Mouse (Mus musculus): ENCODE measurements around the gene Dlgap1. TPM values are rescaled to one million over a fixed set of nuclear protein-coding genes. Genes with fewer than 3 reads are reported as not detected.

Dlgap1 gene
- polyA plus RNA-seq, 1 experiment from 2014 or later = 3.7 TPM

GRCm38 (mm10) chr17:70491575-70491974 lies 522.7 kb downstream of the Dlgap1 start:
- no peaks in the 10 kb centered on the region for H3K9me3 ChIP-seq (ENCODE audit: control insufficient read depth, low read length)
- no peak for ATAC-seq (ENCODE audit: low read depth)

GRCm38 (mm10) chr17:70494338-70494737 lies 525.5 kb downstream of the Dlgap1 start:
- Histone ChIP-seq H3K9ac (ENCODE audit: low read depth, low read length) (no peak overlapping the region), H3K27me3 (replicated peaks; ENCODE audit: control insufficient read depth, insufficient read depth, low read length) (no peaks in the 10 kb centered on the region), H3K27ac (replicated peaks; ENCODE audit: low read depth, low read length) (no peak overlapping the region), H3K4me2 (ENCODE audit: low read depth, low read length) (no peak overlapping the region), H3K4me1 (ENCODE audit: control insufficient read depth, insufficient read depth, low read length) (no peaks in the 10 kb centered on the region), H3K4me3 (ENCODE audit: low read depth, low read length) (no peak overlapping the region), H3K9me3 (ENCODE audit: control insufficient read depth, low read length) (no peaks in the 10 kb centered on the region), H3K36me3 (ENCODE audit: control insufficient read depth, insufficient read depth, low read length) (no peaks in the 10 kb centered on the region)
- 83% methylated on average over 4 of the region's 4 CpGs for WGBS
- no peak for ATAC-seq (ENCODE audit: low read depth)
- DNase-seq (ENCODE audit: low spot score) = no peak

More at GRCm38 (mm10) chr17:70491575-70491974, 522.7 kb downstream of the Dlgap1 start:
- no peak overlapping the region for H3K27ac ChIP-seq (replicated peaks; ENCODE audit: low read depth, low read length)
- no peaks in the 10 kb centered on the region for H3K27me3 ChIP-seq (replicated peaks; ENCODE audit: control insufficient read depth, insufficient read depth, low read length)
- DNase-seq (ENCODE audit: low spot score) = no peak
- H3K9ac ChIP-seq (ENCODE audit: low read depth, low read length) = no peak overlapping the region
- H3K4me2 ChIP-seq (ENCODE audit: low read depth, low read length) = no peak overlapping the region
- 87% methylated on average over 4 of the region's 4 CpGs for WGBS
- H3K4me3 ChIP-seq (ENCODE audit: low read depth, low read length) = no peak overlapping the region
- no peaks in the 10 kb centered on the region for H3K4me1 ChIP-seq (ENCODE audit: control insufficient read depth, insufficient read depth, low read length)
- no peaks in the 10 kb centered on the region for H3K36me3 ChIP-seq (ENCODE audit: control insufficient read depth, insufficient read depth, low read length)

- ATAC-seq (ENCODE audit: low read depth) = no peak
Measured at GRCm38 (mm10) chr17:70498256-70498655, 529.4 kb downstream of the Dlgap1 start.

DNA sequence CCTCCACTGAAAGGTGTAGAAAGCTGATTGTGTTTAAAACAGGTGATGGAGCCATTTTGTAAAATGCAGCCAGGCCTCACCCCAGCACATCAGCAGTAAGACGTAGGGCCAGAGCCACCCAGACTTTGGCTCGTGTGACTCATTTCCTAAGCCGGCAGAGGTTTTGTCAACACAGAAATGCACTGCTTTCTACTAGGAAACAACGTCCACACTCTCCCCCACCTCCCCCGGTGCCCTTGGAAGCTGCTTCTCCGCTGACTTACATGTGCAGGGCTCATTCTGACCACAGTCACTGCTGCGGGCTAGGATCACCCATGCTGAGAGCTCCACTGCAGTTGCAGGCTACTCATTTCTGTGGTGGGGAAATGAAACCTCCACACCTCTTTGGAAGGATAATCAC lies 533.1 kb downstream of the Dlgap1 start:
- Histone ChIP-seq H3K9ac (ENCODE audit: low read depth, low read length) (no peak overlapping the region), H3K4me2 (ENCODE audit: low read depth, low read length) (no peak overlapping the region), H3K36me3 (ENCODE audit: control insufficient read depth, insufficient read depth, low read length) (no peaks in the 10 kb centered on the region), H3K27ac (replicated peaks; ENCODE audit: low read depth, low read length) (no peak overlapping the region), H3K27me3 (replicated peaks; ENCODE audit: control insufficient read depth, insufficient read depth, low read length) (no peaks in the 10 kb centered on the region), H3K4me3 (ENCODE audit: low read depth, low read length) (no peak overlapping the region), H3K4me1 (ENCODE audit: control insufficient read depth, insufficient read depth, low read length) (no peaks in the 10 kb centered on the region), H3K9me3 (ENCODE audit: control insufficient read depth, low read length) (no peaks in the 10 kb centered on the region)
- 50% methylated on average over 7 of the region's 7 CpGs for WGBS
- DNase-seq (ENCODE audit: low spot score) = no peak
- ATAC-seq (ENCODE audit: low read depth) = no peak

More at GRCm38 (mm10) chr17:70498256-70498655, 529.4 kb downstream of the Dlgap1 start:
- Histone ChIP-seq H3K27me3 (replicated peaks; ENCODE audit: control insufficient read depth, insufficient read depth, low read length) (no peaks in the 10 kb centered on the region), H3K9ac (ENCODE audit: low read depth, low read length) (no peak overlapping the region), H3K4me3 (ENCODE audit: low read depth, low read length) (no peak overlapping the region), H3K9me3 (ENCODE audit: control insufficient read depth, low read length) (no peaks in the 10 kb centered on the region), H3K36me3 (ENCODE audit: control insufficient read depth, insufficient read depth, low read length) (no peaks in the 10 kb centered on the region), H3K27ac (replicated peaks; ENCODE audit: low read depth, low read length) (no peak overlapping the region), H3K4me1 (ENCODE audit: control insufficient read depth, insufficient read depth, low read length) (no peaks in the 10 kb centered on the region), H3K4me2 (ENCODE audit: low read depth, low read length) (no peak overlapping the region)
- WGBS = 70% methylated on average over 6 of the region's 6 CpGs
- DNase-seq (ENCODE audit: low spot score) = no peak

DNA sequence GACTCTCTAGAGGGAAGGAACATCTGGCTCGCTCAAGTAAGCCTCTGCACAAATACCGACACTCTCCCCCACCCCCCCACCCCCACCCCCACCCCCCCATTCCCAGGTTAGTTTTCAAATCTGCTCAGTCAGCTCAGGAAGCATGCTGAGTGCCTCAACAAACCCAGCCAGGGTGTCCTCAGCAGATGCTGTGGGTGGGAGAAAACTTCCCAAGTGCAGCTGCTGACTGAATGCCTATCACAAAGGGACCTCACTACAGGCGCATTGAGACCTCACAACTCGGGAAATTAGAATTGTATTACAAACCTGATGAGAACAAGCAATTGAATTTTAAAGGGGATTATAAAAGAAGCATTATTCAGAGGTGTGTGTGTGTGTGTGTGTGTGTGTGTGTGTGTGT lies 538.9 kb downstream of the Dlgap1 start:
- Histone ChIP-seq H3K27ac (replicated peaks; ENCODE audit: low read depth, low read length) (no peak overlapping the region), H3K9ac (ENCODE audit: low read depth, low read length) (no peak overlapping the region), H3K4me2 (ENCODE audit: low read depth, low read length) (no peak overlapping the region), H3K9me3 (ENCODE audit: control insufficient read depth, low read length) (no peaks in the 10 kb centered on the region), H3K4me1 (ENCODE audit: control insufficient read depth, insufficient read depth, low read length) (no peaks in the 10 kb centered on the region), H3K4me3 (ENCODE audit: low read depth, low read length) (no peak overlapping the region), H3K27me3 (replicated peaks; ENCODE audit: control insufficient read depth, insufficient read depth, low read length) (no peaks in the 10 kb centered on the region), H3K36me3 (ENCODE audit: control insufficient read depth, insufficient read depth, low read length) (no peaks in the 10 kb centered on the region)
- WGBS = 47% methylated on average over 4 of the region's 4 CpGs
- ATAC-seq (ENCODE audit: low read depth) = no peak
- DNase-seq (ENCODE audit: low spot score) = peak; percentile 18

DNA sequence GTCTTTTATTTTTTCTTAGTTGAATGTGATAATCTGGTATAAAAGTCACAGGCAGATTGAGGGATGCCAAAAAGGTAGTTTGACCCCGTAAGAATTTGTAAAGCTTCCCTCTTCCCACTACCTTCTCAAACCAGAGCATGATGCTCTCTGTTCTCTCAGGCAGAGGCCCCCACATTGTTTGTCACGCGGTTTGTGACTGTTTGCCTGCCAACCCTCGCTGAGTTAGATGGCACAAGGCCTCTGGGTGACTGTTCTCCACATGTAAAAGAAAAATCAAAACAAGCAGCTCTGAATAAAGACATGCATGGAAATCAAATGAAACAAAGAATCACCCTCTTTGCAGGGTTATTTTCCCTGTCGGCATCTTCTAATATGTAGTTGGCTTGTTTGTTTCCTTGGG lies 541.6 kb downstream of the Dlgap1 start:
- WGBS = 81% methylated on average over 5 of the region's 5 CpGs
- no peaks in the 10 kb centered on the region for H3K36me3 ChIP-seq (ENCODE audit: control insufficient read depth, insufficient read depth, low read length)
- H3K27me3 ChIP-seq (replicated peaks; ENCODE audit: control insufficient read depth, insufficient read depth, low read length) = no peaks in the 10 kb centered on the region
- H3K4me2 ChIP-seq (ENCODE audit: low read depth, low read length) = no peak overlapping the region
- no peak overlapping the region for H3K4me3 ChIP-seq (ENCODE audit: low read depth, low read length)
- H3K4me1 ChIP-seq (ENCODE audit: control insufficient read depth, insufficient read depth, low read length) = no peaks in the 10 kb centered on the region
- no peak for DNase-seq (ENCODE audit: low spot score)
- no peaks in the 10 kb centered on the region for H3K9me3 ChIP-seq (ENCODE audit: control insufficient read depth, low read length)
- ATAC-seq (ENCODE audit: low read depth) = no peak
- H3K27ac ChIP-seq (replicated peaks; ENCODE audit: low read depth, low read length) = no peak overlapping the region
- no peak overlapping the region for H3K9ac ChIP-seq (ENCODE audit: low read depth, low read length)

- no peaks in the 10 kb centered on the region for H3K36me3 ChIP-seq (ENCODE audit: control insufficient read depth, insufficient read depth, low read length)
- H3K27ac ChIP-seq (replicated peaks; ENCODE audit: low read depth, low read length) = no peak overlapping the region
- DNase-seq (ENCODE audit: low spot score) (no peak), ATAC-seq (ENCODE audit: low read depth) (no peak)
- H3K9ac ChIP-seq (ENCODE audit: low read depth, low read length) = no peak overlapping the region
- no peaks in the 10 kb centered on the region for H3K4me1 ChIP-seq (ENCODE audit: control insufficient read depth, insufficient read depth, low read length)
- H3K9me3 ChIP-seq (ENCODE audit: control insufficient read depth, low read length) = no peaks in the 10 kb centered on the region
- no peak overlapping the region for H3K4me2 ChIP-seq (ENCODE audit: low read depth, low read length)
- no peak overlapping the region for H3K4me3 ChIP-seq (ENCODE audit: low read depth, low read length)
- H3K27me3 ChIP-seq (replicated peaks; ENCODE audit: control insufficient read depth, insufficient read depth, low read length) = no peaks in the 10 kb centered on the region
- WGBS = 89% methylated on average over 3 of the region's 3 CpGs
Measured at GRCm38 (mm10) chr17:70511401-70511800, 542.5 kb downstream of the Dlgap1 start.

- Histone ChIP-seq H3K27me3 (replicated peaks; ENCODE audit: control insufficient read depth, insufficient read depth, low read length) (no peaks in the 10 kb centered on the region), H3K27ac (replicated peaks; ENCODE audit: low read depth, low read length) (no peak overlapping the region), H3K9me3 (ENCODE audit: control insufficient read depth, low read length) (no peaks in the 10 kb centered on the region), H3K4me1 (ENCODE audit: control insufficient read depth, insufficient read depth, low read length) (no peaks in the 10 kb centered on the region), H3K9ac (ENCODE audit: low read depth, low read length) (no peak overlapping the region), H3K36me3 (ENCODE audit: control insufficient read depth, insufficient read depth, low read length) (no peaks in the 10 kb centered on the region), H3K4me2 (ENCODE audit: low read depth, low read length) (no peak overlapping the region), H3K4me3 (ENCODE audit: low read depth, low read length) (no peak overlapping the region)
- WGBS = 80% methylated on average over 5 of the region's 5 CpGs
- ATAC-seq (ENCODE audit: low read depth) = no peak
- DNase-seq (ENCODE audit: low spot score) = no peak
Measured at GRCm38 (mm10) chr17:70513736-70514135, 544.9 kb downstream of the Dlgap1 start.

DNA sequence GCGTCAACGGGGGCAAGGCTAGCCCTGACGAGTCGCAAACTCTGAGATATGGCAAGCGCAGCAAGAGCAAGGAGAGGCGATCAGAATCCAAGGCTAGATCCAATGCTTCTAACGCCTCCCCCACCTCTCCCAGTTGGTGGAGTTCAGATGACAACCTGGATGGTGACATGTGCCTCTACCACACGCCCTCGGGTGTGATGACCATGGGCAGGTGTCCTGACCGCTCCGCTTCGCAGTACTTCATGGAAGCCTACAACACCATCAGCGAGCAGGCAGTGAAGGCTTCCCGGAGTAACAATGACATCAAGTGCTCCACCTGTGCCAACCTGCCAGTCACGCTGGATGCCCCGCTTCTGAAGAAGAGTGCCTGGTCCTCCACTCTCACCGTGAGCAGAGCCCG lies 547.6 kb downstream of the Dlgap1 start:
- H3K9me3 ChIP-seq (ENCODE audit: control insufficient read depth, low read length) = no peaks in the 10 kb centered on the region
- no peak overlapping the region for H3K4me3 ChIP-seq (ENCODE audit: low read depth, low read length)
- no peak for ATAC-seq (ENCODE audit: low read depth)
- no peak overlapping the region for H3K4me2 ChIP-seq (ENCODE audit: low read depth, low read length)
- no peaks in the 10 kb centered on the region for H3K4me1 ChIP-seq (ENCODE audit: control insufficient read depth, insufficient read depth, low read length)
- no peak overlapping the region for H3K9ac ChIP-seq (ENCODE audit: low read depth, low read length)
- WGBS = 96% methylated on average over 18 of the region's 18 CpGs
- no peaks in the 10 kb centered on the region for H3K27me3 ChIP-seq (replicated peaks; ENCODE audit: control insufficient read depth, insufficient read depth, low read length)
- H3K36me3 ChIP-seq (ENCODE audit: control insufficient read depth, insufficient read depth, low read length) = no peaks in the 10 kb centered on the region
- H3K27ac ChIP-seq (replicated peaks; ENCODE audit: low read depth, low read length) = no peak overlapping the region
- no peak for DNase-seq (ENCODE audit: low spot score)

All from embryonic facial prominence, embryonic 14.5 days (tissue).